Mouse (Mus musculus) lung, embryonic 16.5 days (tissue): ENCODE measurements around the gene Itgb5. TPM values are rescaled to one million over a fixed set of nuclear protein-coding genes. Genes with fewer than 3 reads are reported as not detected.

ENCODE experiments used
- ATAC-seq: fragments of 200-750 bp; cut with Nextera tagmentation; 2 replicates; pipeline ENCODE4 v1.8.0; 2017; ENCODE audit warnings: low read depth, mild to moderate bottlenecking, moderate library complexity
- H3K27ac ChIP-seq: fragments of 300-500 bp; sonication (generic); 2 replicates; pipeline ENCODE4 v1.5.1; 2014; ENCODE audit warnings: mild to moderate bottlenecking, control low read depth, low read length
- H3K27me3 ChIP-seq: fragments of 300-500 bp; sonication (generic); 2 replicates; pipeline ENCODE4 v1.6.1; 2014; ENCODE audit warnings: low read depth, low read length, mixed read lengths; ENCODE audit not compliant: control insufficient read depth, insufficient read depth
- H3K36me3 ChIP-seq: fragments of 300-500 bp; sonication (generic); 2 replicates; pipeline ENCODE4 v1.6.1; 2014; ENCODE audit warnings: low read length; ENCODE audit not compliant: control insufficient read depth, insufficient read depth
- H3K4me1 ChIP-seq: fragments of 300-500 bp; sonication (generic); replicated peaks from 2 replicates; pipeline ENCODE4 v1.6.1; 2014; ENCODE audit warnings: low read length, mixed read lengths; ENCODE audit not compliant: control insufficient read depth, insufficient read depth
- H3K4me2 ChIP-seq: fragments of 300-500 bp; sonication (generic); 2 replicates; pipeline ENCODE4 v1.6.1; 2014; ENCODE audit warnings: low read depth, low read length, control low read depth
- H3K4me3 ChIP-seq: fragments of 300-500 bp; sonication (generic); 2 replicates; pipeline ENCODE4 v1.5.1; 2014; ENCODE audit warnings: mild to moderate bottlenecking, low read length, control low read depth
- H3K9ac ChIP-seq: fragments of 300-500 bp; sonication (generic); 2 replicates; pipeline ENCODE4 v1.6.1; 2014; ENCODE audit warnings: low read length, control low read depth
- H3K9me3 ChIP-seq: fragments of 300-500 bp; sonication (generic); 2 replicates; pipeline ENCODE4 v1.6.1; 2016; ENCODE audit warnings: low read length; ENCODE audit not compliant: control insufficient read depth
- WGBS: fragments of 180-500 bp; shearing (Covaris S2); extraction: QIAGEN DNeasy Blood & Tissue Kit; methylation state at CpG from one replicate; pipeline ENCODE4 v1.1.7; 2014; 5-methylcytosine and 5-hydroxymethylcytosine counted together
- polyA plus RNA-seq: library from polyadenylated mRNA; unstranded; fragments of >200 nt; fragmentation: Nextera tagmentation; extraction: Ambion mirVana; gene quantifications from 2 replicates; pipeline ENCODE4 v1.2.1, GENCODE M21; 2015

Itgb5 gene
- polyA plus RNA-seq, 1 experiment from 2014 or later = 10.9 TPM

- Histone ChIP-seq H3K4me1 (no peaks in the 10 kb centered on the region), H3K4me2 (no peak overlapping the region), H3K27me3 (no peaks in the 10 kb centered on the region), H3K9ac (no peak overlapping the region), H3K9me3 (no peaks in the 10 kb centered on the region), H3K4me3 (no peak overlapping the region), H3K27ac (no peak overlapping the region), H3K36me3 (no peaks in the 10 kb centered on the region)
- ATAC-seq = no peak
- 56% methylated on average over 6 of the region's 6 CpGs for WGBS
These were observed 33.6 kb upstream of the Itgb5 start for GRCm38 (mm10) chr16:33795887-33796286.

GRCm38 (mm10) chr16:33796756-33797155, 32.7 kb upstream of the Itgb5 start:
- no peak overlapping the region for H3K9ac ChIP-seq
- H3K4me3 ChIP-seq = no peak overlapping the region
- no peak overlapping the region for H3K4me2 ChIP-seq
- no peaks in the 10 kb centered on the region for H3K9me3 ChIP-seq
- H3K36me3 ChIP-seq = no peaks in the 10 kb centered on the region
- H3K27ac ChIP-seq = no peak overlapping the region
- H3K4me1 ChIP-seq = no peaks in the 10 kb centered on the region
- no peak for ATAC-seq
- no peaks in the 10 kb centered on the region for H3K27me3 ChIP-seq
- 75% methylated on average over 3 of the region's 3 CpGs for WGBS

- Histone ChIP-seq H3K4me3 (no peak overlapping the region), H3K9ac (no peak overlapping the region), H3K4me1 (no peaks in the 10 kb centered on the region), H3K27me3 (no peaks in the 10 kb centered on the region), H3K9me3 (no peaks in the 10 kb centered on the region), H3K36me3 (no peaks in the 10 kb centered on the region), H3K27ac (no peak overlapping the region), H3K4me2 (no peak overlapping the region)
- WGBS = 42% methylated on average over 5 of the region's 5 CpGs
- ATAC-seq = no peak
These were observed 31.6 kb upstream of the Itgb5 start for GRCm38 (mm10) chr16:33797860-33798259.

GRCm38 (mm10) chr16:33810002-33810401, 19.5 kb upstream of the Itgb5 start:
- no peak overlapping the region for H3K27ac ChIP-seq
- no peaks in the 10 kb centered on the region for H3K4me1 ChIP-seq
- H3K27me3 ChIP-seq = no peaks in the 10 kb centered on the region
- no peaks in the 10 kb centered on the region for H3K36me3 ChIP-seq
- H3K4me2 ChIP-seq = no peak overlapping the region
- no peak for ATAC-seq
- H3K9ac ChIP-seq = no peak overlapping the region
- peaks cover 4% of the 10 kb centered on the region; the same call in 1 of the 2 replicates for H3K9me3 ChIP-seq
- no peak overlapping the region for H3K4me3 ChIP-seq
- 75% methylated on average over 3 of the region's 3 CpGs for WGBS

GRCm38 (mm10) chr16:33818413-33819165, 10.9 kb upstream of the Itgb5 start:
- Histone ChIP-seq H3K4me1 (no peaks in the 10 kb centered on the region), H3K27ac (no peak overlapping the region), H3K36me3 (no peaks in the 10 kb centered on the region), H3K27me3 (no peaks in the 10 kb centered on the region; the same call in 1 of the 2 replicates), H3K4me3 (no peak overlapping the region), H3K4me2 (no peak overlapping the region), H3K9me3 (no peaks in the 10 kb centered on the region), H3K9ac (no peak overlapping the region)
- WGBS = 78% methylated on average over 7 of the region's 7 CpGs
- ATAC-seq = no peak

GRCm38 (mm10) chr16:33820269-33821178, 8.9 kb upstream of the Itgb5 start:
- H3K4me3 ChIP-seq = no peak overlapping the region
- no peaks in the 10 kb centered on the region for H3K36me3 ChIP-seq
- ATAC-seq = peak; percentile 36; the same call in 1 of the 2 replicates
- H3K9me3 ChIP-seq = no peaks in the 10 kb centered on the region
- H3K27me3 ChIP-seq = no peaks in the 10 kb centered on the region; the same call in 1 of the 2 replicates
- no peak overlapping the region for H3K9ac ChIP-seq
- no peaks in the 10 kb centered on the region for H3K4me1 ChIP-seq
- H3K4me2 ChIP-seq = no peak overlapping the region
- WGBS = 18% methylated on average over 17 of the region's 17 CpGs
- no peak overlapping the region for H3K27ac ChIP-seq

- no peak overlapping the region for H3K4me3 ChIP-seq
- no peaks in the 10 kb centered on the region; the same call in 1 of the 2 replicates for H3K27me3 ChIP-seq
- no peaks in the 10 kb centered on the region for H3K9me3 ChIP-seq
- H3K9ac ChIP-seq = no peak overlapping the region
- H3K4me1 ChIP-seq = peaks cover 3% of the 10 kb centered on the region
- H3K4me2 ChIP-seq = no peak overlapping the region
- WGBS = 83% methylated on average over 6 of the region's 6 CpGs
- H3K36me3 ChIP-seq = no peaks in the 10 kb centered on the region
- no peak overlapping the region for H3K27ac ChIP-seq
- ATAC-seq = no peak
These were observed 4.9 kb upstream of the Itgb5 start for GRCm38 (mm10) chr16:33824603-33825002.

GRCm38 (mm10) chr16:33828496-33828895, 969 bp upstream of the Itgb5 start:
- WGBS = 81% methylated on average over 7 of the region's 7 CpGs
- no peaks in the 10 kb centered on the region for H3K36me3 ChIP-seq
- peaks cover 17% of the 10 kb centered on the region for H3K4me1 ChIP-seq
- no peaks in the 10 kb centered on the region for H3K9me3 ChIP-seq
- 0 out of 2 replicates have a peak, but pooled peaks cover 3% of the 10 kb centered on the region for H3K27me3 ChIP-seq
- H3K4me3 ChIP-seq = no peak overlapping the region
- ATAC-seq = no peak
- no peak overlapping the region for H3K4me2 ChIP-seq
- no peak overlapping the region for H3K27ac ChIP-seq
- H3K9ac ChIP-seq = no peak overlapping the region

- under 1% methylated on average over 60 of the region's 76 CpGs for WGBS
- Histone ChIP-seq H3K9me3 (no peaks in the 10 kb centered on the region), H3K4me1 (peaks cover 25% of the 10 kb centered on the region), H3K4me3 (peak overlapping the region; percentile 94), H3K27me3 (peaks cover 3% of the 10 kb centered on the region; the same call in 1 of the 2 replicates), H3K36me3 (no peaks in the 10 kb centered on the region), H3K9ac (peak overlapping the region; percentile 83), H3K4me2 (peak overlapping the region; percentile 94), H3K27ac (peak overlapping the region; percentile 79)
- peak; percentile 83 for ATAC-seq
These were observed 512 bp downstream of the Itgb5 start for GRCm38 (mm10) chr16:33829842-33830511.
